Mouse (Mus musculus) erythroblast, embryonic 14.5 days (primary cell): ENCODE results near the gene Zbtb25.

ENCODE experiments used
- GATA1 ChIP-seq: IDR thresholded peaks from 2 replicates; pipeline ENCODE4 v1.6.1; 2012; ENCODE audit warnings: low read length, inconsistent platforms, mixed read lengths
- TAL1 ChIP-seq: IDR thresholded peaks from 3 replicates; pipeline ENCODE4 v1.6.1; 2012; ENCODE audit warnings: low read length, inconsistent platforms, mixed read lengths

GRCm38 (mm10) chr12:76404836-76405182, 35.4 kb upstream of the Zbtb25 start:
- TF ChIP-seq GATA1 (no peak), TAL1 (no peak)
